Mouse (Mus musculus): ENCODE measurements around the gene Hpse.

GRCm38 (mm10) chr5:100635908-100636307 lies 83.6 kb downstream of the Hpse start:
- TF ChIP-seq CTCF (IDR thresholded peaks at IDR 0.05; ENCODE audit: low read depth): no peak
- peak; percentile 76 for TF ChIP-seq EP300 (IDR thresholded peaks at IDR 0.05; ENCODE audit: low read depth)

Data from liver, embryonic 14.5 days (tissue).